Mouse (Mus musculus) myocyte (in vitro differentiated cells): ENCODE measurements around the gene Rpp25l.
"Not testable (repeated sequence)": the region's sequence is repeated elsewhere in the genome, so short reads cannot be mapped to it uniquely, and the experiment has no call there.

Source experiments
- MYOD1 ChIP-seq, 3 experiments: IDR thresholded peaks; one replicate each; pipeline ENCODE4 v1.6.1; 2011; ENCODE audit warnings: control low read depth in 2 of 3, low read depth in 2 of 3, mild to moderate bottlenecking in 2 of 3, moderate library complexity in 1 of 3; ENCODE audit not compliant: insufficient read length in 2 of 3, control insufficient read depth in 1 of 3
- POLR2A ChIP-seq: IDR thresholded peaks from one replicate; pipeline ENCODE4 v1.6.1; 2011; ENCODE audit warnings: low read depth, mild to moderate bottlenecking, control low read depth, moderate library complexity; ENCODE audit not compliant: insufficient read length
- POLR2AphosphoS2 ChIP-seq: IDR thresholded peaks from one replicate; pipeline ENCODE4 v1.6.1; 2011; ENCODE audit warnings: low read depth, control low read depth; ENCODE audit not compliant: insufficient read length
- TCF12 ChIP-seq: IDR thresholded peaks from one replicate; pipeline ENCODE4 v1.6.1; 2011; ENCODE audit warnings: mild to moderate bottlenecking, control low read depth; ENCODE audit not compliant: poor library complexity, insufficient read depth, severe bottlenecking
- USF1 ChIP-seq: IDR thresholded peaks from one replicate; pipeline ENCODE4 v1.6.1; 2011; ENCODE audit warnings: low read depth, mild to moderate bottlenecking, control low read depth, moderate library complexity

DNA sequence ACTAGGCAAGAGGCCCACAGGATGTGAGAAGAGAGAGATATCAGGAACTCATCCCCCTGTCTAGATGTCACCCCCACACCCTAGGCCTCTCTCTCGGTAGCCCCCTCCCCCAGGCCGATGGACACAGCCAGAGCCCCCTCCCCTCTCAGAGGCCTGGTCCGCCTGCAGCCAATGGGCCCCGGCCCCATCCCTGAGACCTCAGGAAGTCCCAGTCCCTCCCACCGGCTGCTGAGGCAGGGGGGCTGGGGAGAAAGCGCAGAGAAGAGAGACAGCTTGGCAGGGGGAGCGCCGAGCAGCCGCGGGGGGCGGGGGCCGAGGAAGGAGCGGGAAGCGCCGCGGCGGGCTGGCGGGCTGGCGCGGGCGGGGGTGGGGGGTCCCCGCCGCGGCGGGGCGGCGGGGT is 30.0 kb downstream of the Rpp25l start:
- TF ChIP-seq POLR2A; POLR2AphosphoS2; USF1; MYOD1 (IDR thresholded peaks at IDR 0.05; ENCODE audit: control insufficient read depth in 1 of 3, insufficient read length in 2 of 3, low read depth in 2 of 3); TCF12: not testable (repeated sequence)
